Mouse (Mus musculus): Measurements from ENCODE around the gene Uhrf1bp1l.

Uhrf1bp1l gene

GRCm38 (mm10) chr10:89745666-89746020, 852 bp downstream of the Uhrf1bp1l start:
- no peak for DNase-seq (ENCODE audit: low spot score in 2 of 2)

- DNase-seq (ENCODE audit: low spot score in 2 of 2), result no peak
These were observed 1.8 kb downstream of the Uhrf1bp1l start for GRCm38 (mm10) chr10:89746581-89746980.

DNA sequence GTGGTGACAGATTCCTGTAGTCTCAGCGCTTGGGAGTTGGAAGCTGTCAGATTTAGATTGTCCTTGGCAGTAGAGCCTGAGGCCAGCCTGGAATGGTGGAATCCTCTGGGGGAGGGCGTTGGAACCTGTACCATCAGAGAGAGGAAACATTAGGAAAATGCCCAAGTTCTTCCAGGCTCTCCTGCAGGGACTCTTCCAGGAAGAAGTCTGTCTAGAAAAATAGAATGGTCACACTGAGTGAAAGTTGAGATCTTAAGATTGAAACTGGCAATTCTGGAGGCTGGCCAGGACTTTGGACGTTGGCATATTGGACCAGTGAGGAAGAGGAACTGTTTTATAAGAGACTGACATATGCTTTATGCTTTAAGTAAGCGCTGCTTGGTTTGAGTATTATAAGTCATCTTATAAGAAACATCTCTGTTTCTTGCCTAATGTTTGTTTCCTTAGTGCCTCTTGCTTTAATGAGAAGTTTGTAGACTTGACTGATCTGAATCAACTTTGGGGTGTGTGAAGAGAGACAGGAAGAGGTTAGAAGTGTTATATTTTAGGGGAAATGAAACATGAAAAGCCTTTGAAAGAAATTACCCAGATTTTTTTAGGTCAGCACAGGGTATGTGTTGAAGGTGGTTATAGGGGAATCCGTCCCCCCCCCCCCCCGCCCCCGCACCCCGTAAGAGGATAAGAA, 2.6 kb downstream of the Uhrf1bp1l start:
- no peak for DNase-seq (ENCODE audit: low spot score in 2 of 2)

DNA sequence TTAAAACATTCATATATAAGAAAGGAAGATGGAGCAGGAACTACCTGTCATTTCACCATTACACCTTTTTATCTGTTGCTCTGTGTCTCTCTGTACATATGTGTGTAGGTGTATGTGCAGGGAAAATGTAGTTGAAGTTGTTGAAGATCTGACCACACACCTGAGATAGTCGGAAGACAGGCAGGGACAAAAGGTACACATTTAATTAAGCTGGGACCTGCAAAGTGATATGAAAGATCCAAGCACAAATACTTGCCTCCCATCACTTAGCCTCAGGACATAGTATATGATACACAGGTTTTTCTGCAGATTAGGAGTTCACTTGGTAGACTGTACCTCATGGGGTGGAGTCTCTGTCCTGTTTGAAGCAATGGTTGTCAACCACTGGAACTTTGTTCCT, 3.1 kb downstream of the Uhrf1bp1l start:
- DNase-seq (ENCODE audit: low spot score in 2 of 2), result no peak

GRCm38 (mm10) chr10:89748619-89749018, 3.8 kb downstream of the Uhrf1bp1l start:
- no peak for DNase-seq (ENCODE audit: low spot score in 2 of 2)

- no peak for DNase-seq (ENCODE audit: low spot score in 2 of 2)
These were observed 6.3 kb downstream of the Uhrf1bp1l start for GRCm38 (mm10) chr10:89751069-89751468.

DNA sequence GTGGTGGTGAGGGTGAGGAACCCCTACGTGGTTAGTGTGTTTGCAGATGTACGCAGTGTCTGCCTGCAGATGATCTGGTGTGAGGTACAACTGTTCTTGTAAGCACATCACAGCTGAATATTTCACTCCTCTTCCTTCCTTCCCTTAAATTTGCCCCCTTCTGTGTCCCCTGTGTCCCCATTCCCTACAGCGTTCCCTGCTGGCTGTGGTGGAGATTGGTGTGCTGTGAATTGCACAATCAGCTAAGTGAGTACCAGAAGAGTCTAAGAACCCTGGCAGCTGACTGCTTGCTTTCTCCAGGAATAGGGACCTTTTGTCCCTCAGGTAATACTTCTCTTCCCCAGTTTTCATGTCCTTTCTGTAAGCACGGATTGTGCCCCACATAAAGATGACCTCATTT, 10.4 kb downstream of the Uhrf1bp1l start:
- no peak for DNase-seq (ENCODE audit: low spot score in 2 of 2)

DNA sequence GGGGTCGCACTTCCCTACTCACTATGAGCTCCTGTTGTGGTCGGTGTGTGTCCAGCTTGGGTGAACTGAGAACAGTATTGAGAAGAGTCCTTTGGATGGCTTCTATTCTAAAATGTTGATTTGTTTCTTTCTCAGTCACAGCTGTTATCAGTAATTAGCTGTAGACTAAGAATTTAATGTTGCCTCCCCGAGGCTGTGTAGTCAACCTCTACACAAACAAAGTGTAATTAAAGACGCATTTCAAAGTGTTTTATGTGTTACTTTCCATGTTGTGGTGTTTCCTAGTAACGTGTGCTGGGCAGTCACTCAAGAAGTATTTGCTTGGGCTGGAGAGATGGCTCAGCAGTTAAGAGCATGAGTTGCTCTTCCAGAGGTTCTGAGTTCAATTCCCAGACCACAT, 16.0 kb downstream of the Uhrf1bp1l start:
- DNase-seq (ENCODE audit: low spot score in 2 of 2), result no peak

- peak in 1 of 2 experiments; percentile 18 for DNase-seq (ENCODE audit: low spot score in 2 of 2)
These were observed 19.8 kb downstream of the Uhrf1bp1l start for GRCm38 (mm10) chr10:89764457-89765121.

GRCm38 (mm10) chr10:89765790-89766714, 21.3 kb downstream of the Uhrf1bp1l start:
- DNase-seq (ENCODE audit: low spot score in 2 of 2), result peak in 1 of 2 experiments; percentile 16

DNA sequence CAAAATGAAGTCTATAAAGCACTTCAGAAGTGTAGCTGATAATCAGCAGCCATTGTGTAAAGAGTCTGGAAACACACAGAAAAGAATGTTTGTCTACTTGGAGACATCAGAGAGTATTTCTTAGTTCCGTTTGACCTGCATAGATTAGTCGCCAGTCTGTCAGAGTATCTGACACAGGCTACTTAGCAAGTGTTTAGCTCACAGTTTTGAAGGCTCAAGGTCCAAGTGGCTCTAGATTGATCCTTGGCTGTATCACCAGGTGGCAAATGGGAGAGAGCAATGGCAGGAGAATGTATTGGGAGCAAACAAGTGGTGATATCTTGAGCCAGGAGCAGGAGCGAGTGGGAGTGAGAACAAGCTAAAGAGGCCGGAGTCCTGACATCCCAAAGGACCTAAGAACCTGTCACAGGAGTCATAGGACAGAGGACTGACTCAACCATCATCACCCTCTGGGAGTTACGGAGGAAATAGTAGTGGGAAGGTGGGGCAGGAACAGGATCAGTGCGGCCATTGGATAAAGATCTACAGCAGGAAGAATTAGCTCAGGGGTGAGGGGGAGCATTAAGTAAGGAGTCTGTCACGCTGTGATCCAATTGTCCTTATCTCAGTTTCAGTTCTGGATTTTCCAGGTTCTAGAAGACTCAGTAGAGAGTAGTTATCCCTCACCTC, 23.7 kb downstream of the Uhrf1bp1l start:
- DNase-seq (ENCODE audit: low spot score in 2 of 2), result no peak

- DNase-seq (ENCODE audit: low spot score in 2 of 2), result no peak
These were observed 24.3 kb downstream of the Uhrf1bp1l start for GRCm38 (mm10) chr10:89769096-89769495.

DNA sequence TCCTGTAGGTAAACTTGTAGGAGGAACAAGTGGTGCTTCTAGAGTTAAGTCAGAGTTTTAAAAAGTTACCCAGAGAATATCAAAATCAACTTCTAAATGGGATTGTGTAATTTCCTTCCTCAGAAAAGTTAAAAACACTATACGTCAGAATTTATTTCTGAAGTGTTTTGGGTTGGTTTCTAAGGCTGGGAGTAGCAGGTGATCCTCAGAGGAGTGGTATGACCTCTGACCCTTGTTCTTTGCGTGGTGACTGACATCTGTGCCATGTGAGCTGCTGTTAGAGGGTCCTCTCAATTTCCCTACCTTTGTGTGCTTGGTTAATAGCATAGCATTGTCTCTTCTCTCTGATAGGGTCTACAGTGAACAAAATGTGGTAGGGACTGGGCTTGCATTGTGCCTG, 27.1 kb downstream of the Uhrf1bp1l start:
- DNase-seq (ENCODE audit: low spot score in 2 of 2), result no peak

- DNase-seq (ENCODE audit: low spot score in 2 of 2), result no peak
These were observed 31.2 kb downstream of the Uhrf1bp1l start for GRCm38 (mm10) chr10:89776029-89776428.

- DNase-seq (ENCODE audit: low spot score in 2 of 2), result no peak
These were observed 47.1 kb downstream of the Uhrf1bp1l start for GRCm38 (mm10) chr10:89791870-89792269.

DNA sequence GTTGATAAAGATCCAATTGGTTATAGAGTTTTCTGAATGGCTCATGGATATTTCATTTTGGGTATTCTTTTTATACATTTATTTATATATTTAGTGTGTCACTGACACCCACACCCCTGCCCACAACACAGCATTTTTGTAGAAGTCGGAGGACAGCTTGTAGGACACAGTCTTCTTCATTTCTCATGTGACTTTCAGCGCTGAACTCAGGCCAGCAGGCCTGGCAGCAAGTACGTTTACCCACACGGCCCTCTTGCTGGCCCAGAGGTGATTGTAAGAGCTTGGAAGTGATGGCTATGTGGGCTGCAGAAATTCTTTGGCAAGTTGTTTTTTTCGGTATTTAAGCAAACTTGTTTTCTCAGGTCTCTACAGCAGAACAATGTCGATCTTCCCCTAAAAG, 49.3 kb downstream of the Uhrf1bp1l start:
- no peak for DNase-seq (ENCODE audit: low spot score in 2 of 2)

DNA sequence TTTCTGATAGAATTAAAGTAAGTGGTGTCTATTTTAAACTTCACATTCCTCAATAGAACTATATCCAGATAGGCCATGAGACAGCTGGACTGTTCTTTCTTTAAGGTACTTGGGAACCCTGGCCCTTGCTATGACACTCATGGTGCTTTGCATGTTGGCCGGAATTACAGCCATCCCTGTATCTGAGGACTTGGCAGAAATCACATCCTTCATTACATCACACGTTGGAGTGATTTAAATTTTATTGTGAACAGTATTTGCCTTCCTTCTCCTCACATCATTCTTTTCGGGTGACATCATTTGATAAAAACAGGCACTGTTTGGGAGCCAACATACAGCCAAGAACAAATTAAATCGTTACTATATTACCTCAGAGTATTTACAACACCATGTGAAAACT, 74.4 kb downstream of the Uhrf1bp1l start:
- DNase-seq (ENCODE audit: low spot score in 2 of 2), result no peak

DNA sequence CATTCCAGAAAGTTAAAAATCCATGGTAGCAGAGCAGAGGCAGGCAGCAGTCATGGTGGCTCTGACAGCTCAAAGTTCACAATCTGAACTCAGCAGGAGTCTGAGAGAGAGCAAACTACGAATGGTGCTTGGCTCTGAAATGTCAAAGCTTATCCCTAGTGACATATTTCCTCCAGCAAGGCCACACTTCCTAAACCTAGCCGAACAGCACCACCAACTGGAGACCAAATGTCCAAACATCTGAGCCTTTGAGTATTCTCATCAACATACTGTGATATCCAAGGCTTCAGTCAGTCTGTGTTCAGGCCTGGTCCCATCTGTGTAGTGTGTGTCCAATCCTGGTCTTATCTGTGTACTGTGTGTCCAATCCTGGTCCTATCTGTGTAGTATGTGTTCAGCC, 79.1 kb downstream of the Uhrf1bp1l start:
- DNase-seq (ENCODE audit: low spot score in 2 of 2), result peak; percentile 12 to 41

GRCm38 (mm10) chr10:89826896-89827295, 82.1 kb downstream of the Uhrf1bp1l start:
- no peak for DNase-seq (ENCODE audit: low spot score in 2 of 2)

GRCm38 (mm10) chr10:89832334-89832733, 87.5 kb downstream of the Uhrf1bp1l start:
- DNase-seq (ENCODE audit: low spot score in 2 of 2), result no peak

- DNase-seq (ENCODE audit: low spot score in 2 of 2), result no peak
These were observed 88.4 kb downstream of the Uhrf1bp1l start for GRCm38 (mm10) chr10:89833166-89833565.

DNA sequence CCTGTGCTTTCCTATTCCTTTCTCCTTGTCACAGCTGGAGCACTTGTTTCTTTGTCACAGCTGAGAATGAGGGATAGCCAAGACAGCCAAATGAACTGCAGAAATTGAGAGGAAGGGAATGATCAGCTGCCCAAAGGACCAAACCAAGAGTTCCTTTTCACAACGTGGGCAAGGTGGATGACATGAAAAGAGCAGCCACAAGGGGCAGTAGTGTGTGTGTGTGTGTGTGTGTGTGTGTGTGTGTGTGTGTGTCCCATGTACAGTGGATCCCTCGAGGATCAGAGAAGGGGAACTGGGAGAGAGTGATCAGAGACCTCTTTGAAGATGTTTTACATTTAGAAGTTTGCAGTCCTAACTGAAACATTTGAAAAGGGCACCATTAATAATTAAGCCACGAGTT, 92.7 kb downstream of the Uhrf1bp1l start:
- DNase-seq (ENCODE audit: low spot score in 2 of 2), result no peak

Measured in thymus, postnatal 10 days (tissue).